Mouse (Mus musculus) heart, adult 18-20 months (tissue): ENCODE measurements around the gene Klhl25. TPM values are rescaled to one million over a fixed set of nuclear protein-coding genes. Genes with fewer than 3 reads are reported as not detected.
A peak's percentile ranks its signal among the peaks of the same experiment; 100 is the strongest.
"Not testable (repeated sequence)": the region's sequence is repeated elsewhere in the genome, so short reads cannot be mapped to it uniquely, and the experiment has no call there.

ENCODE experiments used
- DNase-seq, 2 experiments: peaks; one replicate each; pipeline ENCODE4 v3.0.0; 2021 to 2022; ENCODE audit warnings: mixed read lengths in 1 of 2
- long read RNA-seq, 2 experiments: library from polyadenylated mRNA; stranded (forward); transcript quantifications; one replicate each; pipeline ENCODE4 v2.0.0; 2021
- total RNA-seq, 2 experiments: library from RNA; stranded (reverse); gene quantifications; 2 replicates each; pipeline ENCODE4 v1.2.3; 2021

Klhl25 gene
- 1 to 10 TPM; 4.0 to 4.4 TPM for total RNA-seq
- long read RNA-seq, experiment 1, transcript Klhl25-202 (3 exons, 3,403 nt): major isoform, 9 of 12 reads
- long read RNA-seq, experiment 1, partial matches to known transcripts: 1 of 12 reads
- long read RNA-seq, experiment 1, other reads (novel, unspliced or antisense): 1 of 12 reads
- long read RNA-seq, experiment 2, partial matches to known transcripts: 0 of 2 reads
- long read RNA-seq, experiment 2, other reads (novel, unspliced or antisense): 0 of 2 reads

- DNase-seq: peak; percentile 99
These were observed at the start of gene Klhl25 for GRCm38 (mm10) chr7:75848115-75848775. Gene Klhl25 (plus strand): TSS chr7:75848310.

- DNase-seq: no peak
These were observed 47.6 kb upstream of the Klhl25 start for GRCm38 (mm10) chr7:75800530-75800929.

- DNase-seq: no peak
These were observed 47.1 kb upstream of the Klhl25 start for GRCm38 (mm10) chr7:75801022-75801421.

GRCm38 (mm10) chr7:75801621-75802358, 46.3 kb upstream of the Klhl25 start:
- DNase-seq: no peak

GRCm38 (mm10) chr7:75802887-75803286, 45.2 kb upstream of the Klhl25 start:
- no peak for DNase-seq

GRCm38 (mm10) chr7:75806161-75806560, 41.9 kb upstream of the Klhl25 start:
- DNase-seq: no peak

GRCm38 (mm10) chr7:75806711-75807110, 41.4 kb upstream of the Klhl25 start:
- peak; percentile 81 to 89 for DNase-seq

GRCm38 (mm10) chr7:75807460-75808304, 40.4 kb upstream of the Klhl25 start:
- peak; percentile 53 to 71 for DNase-seq

GRCm38 (mm10) chr7:75820687-75821086, 27.4 kb upstream of the Klhl25 start:
- DNase-seq: no peak

GRCm38 (mm10) chr7:75822087-75822668, 25.9 kb upstream of the Klhl25 start:
- no peak for DNase-seq

- no peak for DNase-seq
These were observed 25.0 kb upstream of the Klhl25 start for GRCm38 (mm10) chr7:75823071-75823470.

- no peak for DNase-seq
These were observed 21.6 kb upstream of the Klhl25 start for GRCm38 (mm10) chr7:75826360-75827103.

- DNase-seq: no peak
These were observed 20.8 kb upstream of the Klhl25 start for GRCm38 (mm10) chr7:75827357-75827756.

- DNase-seq: peak; percentile 66 to 86
These were observed 20.3 kb upstream of the Klhl25 start for GRCm38 (mm10) chr7:75827850-75828249.

GRCm38 (mm10) chr7:75828536-75828935, 19.6 kb upstream of the Klhl25 start:
- DNase-seq: no peak

- no peak for DNase-seq
These were observed 17.7 kb upstream of the Klhl25 start for GRCm38 (mm10) chr7:75830251-75831060.

- DNase-seq: not testable (repeated sequence)
These were observed 14.2 kb upstream of the Klhl25 start for GRCm38 (mm10) chr7:75833960-75834359.

- not testable (repeated sequence) for DNase-seq
These were observed 13.0 kb upstream of the Klhl25 start for GRCm38 (mm10) chr7:75834932-75835631.

GRCm38 (mm10) chr7:75840071-75840470, 8.0 kb upstream of the Klhl25 start:
- no peak for DNase-seq

GRCm38 (mm10) chr7:75842306-75842705, 5.8 kb upstream of the Klhl25 start:
- no peak for DNase-seq
